Mouse (Mus musculus): ENCODE data around the gene Trp53i11. TPM values are rescaled to one million over a fixed set of nuclear protein-coding genes. Genes with fewer than 3 reads are reported as not detected.

The Trp53i11 gene
- polyA plus RNA-seq, 1 experiment = 31.2 TPM

DNA sequence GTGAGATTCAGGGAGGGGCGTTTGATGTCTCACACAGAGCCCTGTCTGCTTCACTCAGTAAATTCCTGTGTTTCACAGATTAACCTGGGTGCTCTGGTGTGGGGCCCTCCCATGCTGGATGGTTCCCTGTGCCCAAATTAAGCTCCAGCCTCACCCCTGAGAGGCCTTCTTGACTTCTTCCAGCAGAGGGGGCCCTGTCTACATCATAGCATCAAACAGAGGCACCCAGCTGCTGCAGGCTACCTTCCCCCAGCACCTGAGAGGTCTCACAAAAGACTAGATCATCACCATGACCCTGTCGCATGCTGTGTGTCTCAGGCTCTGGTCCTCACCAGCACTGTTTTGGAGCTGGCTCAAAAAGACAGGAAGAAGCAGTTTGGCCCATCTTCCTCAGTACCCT lies 25.0 kb downstream of the Trp53i11 start:
- H3K9ac ChIP-seq (ENCODE audit: low read depth, poor library complexity, severe bottlenecking) = no peak overlapping the region
- H3K4me3 ChIP-seq (ENCODE audit: low read depth, low read length) = no peak overlapping the region
- H3K9me3 ChIP-seq (replicated peaks; ENCODE audit: control insufficient read depth, insufficient read depth, low read length, poor library complexity, severe bottlenecking) = no peaks in the 10 kb centered on the region
- no peaks in the 10 kb centered on the region for H3K27me3 ChIP-seq (ENCODE audit: control insufficient read depth, insufficient read depth, low read length, poor library complexity, severe bottlenecking)
- no peaks in the 10 kb centered on the region for H3K36me3 ChIP-seq (ENCODE audit: control insufficient read depth, insufficient read depth, low read length, poor library complexity, severe bottlenecking)
- H3K27ac ChIP-seq (ENCODE audit: insufficient read depth, low read length) = no peak overlapping the region
- TF ChIP-seq POLR2A (IDR thresholded peaks at IDR 0.05; ENCODE audit: insufficient read depth, low read length) = no peak
- peak; percentile 27 for TF ChIP-seq CTCF (IDR thresholded peaks at IDR 0.05; ENCODE audit: low read depth, low read length)
- TF ChIP-seq EP300 (IDR thresholded peaks at IDR 0.05; ENCODE audit: insufficient read depth, low read depth, low read length) = no peak
- peaks cover 1% of the 10 kb centered on the region for H3K4me1 ChIP-seq (ENCODE audit: control insufficient read depth, insufficient read depth, low read length)

- TF ChIP-seq EP300 (IDR thresholded peaks at IDR 0.05; ENCODE audit: insufficient read depth, low read depth, low read length) (no peak), POLR2A (IDR thresholded peaks at IDR 0.05; ENCODE audit: insufficient read depth, low read length) (no peak), CTCF (IDR thresholded peaks at IDR 0.05; ENCODE audit: low read depth, low read length) (no peak)
- Histone ChIP-seq H3K27ac (ENCODE audit: insufficient read depth, low read length) (no peak overlapping the region), H3K9ac (ENCODE audit: low read depth, poor library complexity, severe bottlenecking) (no peak overlapping the region), H3K27me3 (ENCODE audit: control insufficient read depth, insufficient read depth, low read length, poor library complexity, severe bottlenecking) (no peaks in the 10 kb centered on the region), H3K9me3 (replicated peaks; ENCODE audit: control insufficient read depth, insufficient read depth, low read length, poor library complexity, severe bottlenecking) (no peaks in the 10 kb centered on the region), H3K36me3 (ENCODE audit: control insufficient read depth, insufficient read depth, low read length, poor library complexity, severe bottlenecking) (no peaks in the 10 kb centered on the region), H3K4me1 (ENCODE audit: control insufficient read depth, insufficient read depth, low read length) (peaks cover 1% of the 10 kb centered on the region), H3K4me3 (ENCODE audit: low read depth, low read length) (no peak overlapping the region)
These were observed 25.5 kb downstream of the Trp53i11 start for GRCm38 (mm10) chr2:93212865-93213264.

DNA sequence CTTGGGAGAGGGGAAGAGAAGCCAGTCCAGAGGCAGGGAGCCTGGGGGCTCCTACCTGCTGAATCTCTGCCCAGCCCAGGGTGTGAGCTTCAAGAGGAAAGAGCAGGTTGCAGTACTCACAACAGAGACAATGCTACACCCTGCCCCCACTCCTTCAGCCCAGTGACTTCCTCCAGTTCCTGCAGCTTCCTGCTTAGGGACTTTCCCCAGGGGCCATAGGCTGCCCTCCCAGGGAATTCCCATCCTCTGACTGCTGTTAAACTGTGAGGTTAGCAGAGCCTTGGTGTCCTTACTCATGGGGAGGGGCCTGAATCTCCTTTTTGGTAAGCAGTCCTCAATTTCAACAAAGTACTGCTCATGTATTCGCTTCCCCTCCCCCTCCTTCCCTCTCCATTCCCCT lies 26.8 kb downstream of the Trp53i11 start:
- H3K36me3 ChIP-seq (ENCODE audit: control insufficient read depth, insufficient read depth, low read length, poor library complexity, severe bottlenecking) = no peaks in the 10 kb centered on the region
- no peak overlapping the region for H3K27ac ChIP-seq (ENCODE audit: insufficient read depth, low read length)
- no peaks in the 10 kb centered on the region for H3K9me3 ChIP-seq (replicated peaks; ENCODE audit: control insufficient read depth, insufficient read depth, low read length, poor library complexity, severe bottlenecking)
- no peaks in the 10 kb centered on the region for H3K27me3 ChIP-seq (ENCODE audit: control insufficient read depth, insufficient read depth, low read length, poor library complexity, severe bottlenecking)
- TF ChIP-seq POLR2A (IDR thresholded peaks at IDR 0.05; ENCODE audit: insufficient read depth, low read length) (no peak), EP300 (IDR thresholded peaks at IDR 0.05; ENCODE audit: insufficient read depth, low read depth, low read length) (no peak), CTCF (IDR thresholded peaks at IDR 0.05; ENCODE audit: low read depth, low read length) (no peak)
- peaks cover 1% of the 10 kb centered on the region for H3K4me1 ChIP-seq (ENCODE audit: control insufficient read depth, insufficient read depth, low read length)
- no peak overlapping the region for H3K9ac ChIP-seq (ENCODE audit: low read depth, poor library complexity, severe bottlenecking)
- no peak overlapping the region for H3K4me3 ChIP-seq (ENCODE audit: low read depth, low read length)

GRCm38 (mm10) chr2:93215790-93216189 lies 28.4 kb downstream of the Trp53i11 start:
- Histone ChIP-seq H3K4me1 (ENCODE audit: control insufficient read depth, insufficient read depth, low read length) (peaks cover 1% of the 10 kb centered on the region), H3K9me3 (replicated peaks; ENCODE audit: control insufficient read depth, insufficient read depth, low read length, poor library complexity, severe bottlenecking) (no peaks in the 10 kb centered on the region), H3K27me3 (ENCODE audit: control insufficient read depth, insufficient read depth, low read length, poor library complexity, severe bottlenecking) (no peaks in the 10 kb centered on the region), H3K36me3 (ENCODE audit: control insufficient read depth, insufficient read depth, low read length, poor library complexity, severe bottlenecking) (no peaks in the 10 kb centered on the region), H3K4me3 (ENCODE audit: low read depth, low read length) (no peak overlapping the region), H3K27ac (ENCODE audit: insufficient read depth, low read length) (no peak overlapping the region), H3K9ac (ENCODE audit: low read depth, poor library complexity, severe bottlenecking) (no peak overlapping the region)
- TF ChIP-seq POLR2A (IDR thresholded peaks at IDR 0.05; ENCODE audit: insufficient read depth, low read length) = no peak
- no peak for TF ChIP-seq CTCF (IDR thresholded peaks at IDR 0.05; ENCODE audit: low read depth, low read length)
- no peak for TF ChIP-seq EP300 (IDR thresholded peaks at IDR 0.05; ENCODE audit: insufficient read depth, low read depth, low read length)

GRCm38 (mm10) chr2:93217015-93217414 lies 29.7 kb downstream of the Trp53i11 start:
- Histone ChIP-seq H3K4me1 (ENCODE audit: control insufficient read depth, insufficient read depth, low read length) (peaks cover 1% of the 10 kb centered on the region), H3K9me3 (replicated peaks; ENCODE audit: control insufficient read depth, insufficient read depth, low read length, poor library complexity, severe bottlenecking) (no peaks in the 10 kb centered on the region), H3K36me3 (ENCODE audit: control insufficient read depth, insufficient read depth, low read length, poor library complexity, severe bottlenecking) (no peaks in the 10 kb centered on the region), H3K27me3 (ENCODE audit: control insufficient read depth, insufficient read depth, low read length, poor library complexity, severe bottlenecking) (no peaks in the 10 kb centered on the region), H3K27ac (ENCODE audit: insufficient read depth, low read length) (no peak overlapping the region), H3K9ac (ENCODE audit: low read depth, poor library complexity, severe bottlenecking) (no peak overlapping the region), H3K4me3 (ENCODE audit: low read depth, low read length) (no peak overlapping the region)
- TF ChIP-seq POLR2A (IDR thresholded peaks at IDR 0.05; ENCODE audit: insufficient read depth, low read length) (no peak), EP300 (IDR thresholded peaks at IDR 0.05; ENCODE audit: insufficient read depth, low read depth, low read length) (no peak), CTCF (IDR thresholded peaks at IDR 0.05; ENCODE audit: low read depth, low read length) (peak; percentile 58)

DNA sequence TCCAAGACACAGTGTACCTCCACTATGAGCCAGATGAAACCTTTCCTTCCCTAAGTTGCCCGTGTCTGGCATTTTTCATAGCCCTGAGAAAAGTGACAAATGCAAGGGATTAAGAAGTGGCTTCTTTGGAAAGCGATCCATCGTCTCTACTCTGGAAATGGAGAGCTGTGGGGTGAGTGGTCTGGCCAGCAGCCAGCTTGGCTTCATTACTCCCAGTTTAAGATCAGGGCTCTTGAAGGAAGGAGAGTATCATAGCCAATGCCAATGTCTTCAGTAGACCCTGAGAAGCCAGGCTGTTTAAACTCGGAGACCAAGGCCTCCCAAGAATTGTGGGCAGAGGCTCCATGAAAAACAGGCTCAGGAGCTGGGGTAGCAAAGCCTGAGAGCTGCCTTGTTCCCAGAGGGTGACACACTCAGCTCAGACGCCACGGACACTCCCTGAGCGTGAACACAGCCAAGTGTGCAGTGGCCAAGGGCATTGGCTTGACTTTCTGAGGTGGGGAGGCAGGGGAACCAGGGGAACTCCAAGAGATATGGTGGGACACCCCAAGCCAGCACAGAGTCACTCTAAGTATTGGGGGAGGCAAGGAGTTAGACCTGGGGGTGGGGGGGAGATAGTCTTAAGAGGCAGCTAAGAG lies 31.1 kb downstream of the Trp53i11 start:
- no peak overlapping the region for H3K9ac ChIP-seq (ENCODE audit: low read depth, poor library complexity, severe bottlenecking)
- H3K36me3 ChIP-seq (ENCODE audit: control insufficient read depth, insufficient read depth, low read length, poor library complexity, severe bottlenecking) = no peaks in the 10 kb centered on the region
- H3K9me3 ChIP-seq (replicated peaks; ENCODE audit: control insufficient read depth, insufficient read depth, low read length, poor library complexity, severe bottlenecking) = no peaks in the 10 kb centered on the region
- H3K4me1 ChIP-seq (ENCODE audit: control insufficient read depth, insufficient read depth, low read length) = peaks cover 1% of the 10 kb centered on the region
- no peak overlapping the region for H3K27ac ChIP-seq (ENCODE audit: insufficient read depth, low read length)
- no peaks in the 10 kb centered on the region for H3K27me3 ChIP-seq (ENCODE audit: control insufficient read depth, insufficient read depth, low read length, poor library complexity, severe bottlenecking)
- H3K4me3 ChIP-seq (ENCODE audit: low read depth, low read length) = no peak overlapping the region
- TF ChIP-seq EP300 (IDR thresholded peaks at IDR 0.05; ENCODE audit: insufficient read depth, low read depth, low read length) = no peak
